Mouse (Mus musculus): ENCODE measurements around the gene Uevld.

Uevld gene

GRCm38 (mm10) chr7:46969898-46970297 is 11.6 kb upstream of the Uevld start:
- WGBS: 91% methylated on average over 4 of the region's 4 CpGs

- WGBS: 89% methylated on average over 7 of the region's 7 CpGs
Measured at GRCm38 (mm10) chr7:46964070-46964469, 5.7 kb upstream of the Uevld start.

GRCm38 (mm10) chr7:46962806-46963618 is 4.7 kb upstream of the Uevld start:
- WGBS: 1% methylated on average over 9 of the region's 9 CpGs

DNA sequence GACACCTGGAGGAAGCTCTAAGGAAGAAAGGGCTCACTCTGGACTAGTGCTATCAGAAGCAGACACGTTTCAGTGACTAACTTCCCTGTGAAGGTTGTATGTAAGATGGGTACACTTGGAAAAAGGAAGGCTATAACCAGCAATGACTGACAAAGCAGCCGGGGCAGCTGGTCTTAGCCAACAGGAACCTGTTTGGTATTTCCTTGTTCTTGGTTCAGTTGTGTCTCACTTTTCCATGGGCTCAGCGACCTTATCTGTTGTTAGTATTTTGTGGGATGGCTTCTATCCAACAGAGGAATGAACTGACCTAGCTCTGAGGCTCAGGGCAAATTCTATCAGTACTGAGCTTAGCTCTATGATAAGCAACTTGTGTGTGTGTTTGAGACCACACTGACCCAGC is 2.7 kb upstream of the Uevld start:
- 79% methylated on average over 3 of the region's 3 CpGs for WGBS

GRCm38 (mm10) chr7:46958853-46959252 is 526 bp upstream of the Uevld start:
- 5% methylated on average over 9 of the region's 9 CpGs for WGBS

GRCm38 (mm10) chr7:46935847-46936246 is 22.5 kb downstream of the Uevld start:
- 28% methylated on average over 4 of the region's 4 CpGs for WGBS

DNA sequence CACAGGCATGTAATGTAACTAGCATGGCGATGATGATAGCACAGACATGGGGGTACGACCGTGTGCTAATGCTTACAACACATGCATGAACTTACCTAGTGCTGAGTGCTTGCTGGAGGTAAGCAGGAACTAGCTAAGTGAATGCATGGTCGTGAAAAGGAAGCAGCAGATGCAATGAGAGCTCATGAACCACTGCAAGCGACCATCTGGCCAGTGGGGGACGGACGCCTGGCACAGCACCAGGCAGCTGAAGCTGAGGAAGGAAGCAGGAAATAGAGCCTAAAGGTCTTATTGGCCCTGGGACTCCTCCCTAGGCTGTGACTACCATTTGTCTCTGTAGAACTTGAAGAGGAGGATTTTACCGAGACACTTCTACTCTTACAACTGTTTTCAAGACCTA is 23.5 kb downstream of the Uevld start:
- 75% methylated on average over 8 of the region's 8 CpGs for WGBS

DNA sequence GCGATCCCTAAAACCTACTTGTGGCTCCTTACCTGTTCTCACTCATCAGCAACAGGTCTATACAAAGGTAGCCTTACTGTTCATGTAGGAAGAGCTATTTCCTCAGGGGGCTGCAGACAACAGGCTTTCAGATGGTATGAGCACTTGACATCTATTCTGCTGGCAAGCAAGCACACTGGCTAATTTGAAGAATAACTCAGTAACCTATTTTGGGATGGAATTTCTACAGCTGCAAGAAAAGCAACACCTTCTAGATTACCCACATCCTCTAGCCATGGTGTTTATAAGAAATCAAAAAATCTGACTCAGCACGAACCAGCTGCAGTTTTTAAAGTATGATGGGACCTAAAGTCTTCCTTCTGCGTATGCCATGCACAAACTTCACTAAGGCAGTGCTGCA is 27.0 kb downstream of the Uevld start:
- 84% methylated on average over 3 of the region's 3 CpGs for WGBS

GRCm38 (mm10) chr7:46928291-46928690 is 30.0 kb downstream of the Uevld start:
- WGBS: 87% methylated on average over 5 of the region's 5 CpGs

DNA sequence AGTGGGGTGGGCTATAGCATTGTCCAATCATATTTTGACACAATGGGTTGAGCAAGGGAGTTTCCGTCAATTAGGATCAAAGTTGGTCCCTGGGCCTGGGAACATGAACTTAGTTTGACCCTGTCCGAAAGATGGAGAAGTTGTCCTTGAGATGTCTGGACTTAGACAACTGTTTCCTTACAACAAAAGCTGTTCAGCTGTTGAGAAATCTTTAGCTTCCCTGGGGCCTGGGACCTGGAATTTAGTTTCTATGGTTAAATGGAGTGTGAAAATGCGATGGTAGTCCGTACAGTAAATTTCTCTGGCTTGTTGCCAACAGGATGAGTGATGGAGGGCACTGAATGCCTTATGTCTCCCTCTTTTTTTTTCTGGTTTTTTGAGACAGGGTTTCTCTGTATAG is 36.3 kb downstream of the Uevld start:
- WGBS: 71% methylated on average over 4 of the region's 4 CpGs

- WGBS: under 1% methylated on average over 71 of the region's 75 CpGs
Measured at GRCm38 (mm10) chr7:46919551-46920176, 38.7 kb downstream of the Uevld start, which contains the start of gene Tsg101. Gene Tsg101 (minus strand): TSS chr7:46919969.

DNA sequence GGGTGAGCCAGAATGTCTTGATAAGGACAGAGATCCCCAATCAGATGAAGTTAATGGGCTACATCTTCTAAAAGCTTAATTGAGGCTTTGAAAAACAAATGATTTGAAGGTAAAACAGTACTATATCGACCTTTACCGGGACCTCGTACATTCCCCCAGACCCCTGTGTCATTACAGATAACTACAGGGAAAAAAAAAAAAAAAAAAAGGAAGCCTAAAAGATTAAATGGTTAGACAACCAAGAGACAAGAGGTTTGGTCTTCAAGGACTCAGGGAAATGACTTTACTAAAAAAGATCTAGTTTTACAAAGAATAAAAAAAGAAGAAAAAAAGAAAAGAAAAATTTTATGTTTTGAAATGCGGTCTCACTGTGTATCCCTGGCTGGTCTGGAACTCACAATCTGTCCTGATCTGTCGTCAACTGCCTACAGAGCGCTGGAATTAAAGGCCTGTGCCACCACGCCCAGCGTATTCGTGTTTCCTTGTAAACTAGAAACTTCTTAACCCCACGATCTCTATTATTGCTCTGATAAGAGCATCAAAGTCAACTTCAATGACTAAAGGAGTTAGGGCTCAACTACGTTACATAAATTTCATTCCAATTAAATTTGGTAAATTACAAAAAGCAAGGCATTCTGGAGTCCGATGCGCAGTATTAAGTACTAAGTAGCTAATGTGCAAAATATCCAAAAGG is 39.5 kb downstream of the Uevld start:
- WGBS: 17% methylated on average over 13 of the region's 13 CpGs

DNA sequence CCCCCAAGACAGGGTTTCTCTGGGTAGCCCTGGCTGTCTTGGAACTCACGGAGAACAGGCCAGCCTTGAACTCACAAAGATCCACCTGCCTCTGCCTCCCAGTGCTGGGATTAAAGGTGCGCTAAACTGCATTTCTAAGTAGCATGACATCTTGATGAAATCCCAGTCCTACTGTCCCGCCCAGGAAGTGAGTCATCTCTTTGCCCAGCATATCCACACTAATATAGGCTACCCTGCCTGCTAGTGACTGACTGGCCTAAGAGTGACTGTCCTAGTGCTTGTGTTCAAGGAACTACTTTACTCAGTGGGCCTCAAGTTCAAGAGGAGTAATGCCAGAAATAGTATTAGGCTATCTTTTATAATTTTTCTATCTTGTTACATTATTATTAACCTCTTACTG is 42.0 kb downstream of the Uevld start:
- WGBS: 96% methylated on average over 3 of the region's 3 CpGs

DNA sequence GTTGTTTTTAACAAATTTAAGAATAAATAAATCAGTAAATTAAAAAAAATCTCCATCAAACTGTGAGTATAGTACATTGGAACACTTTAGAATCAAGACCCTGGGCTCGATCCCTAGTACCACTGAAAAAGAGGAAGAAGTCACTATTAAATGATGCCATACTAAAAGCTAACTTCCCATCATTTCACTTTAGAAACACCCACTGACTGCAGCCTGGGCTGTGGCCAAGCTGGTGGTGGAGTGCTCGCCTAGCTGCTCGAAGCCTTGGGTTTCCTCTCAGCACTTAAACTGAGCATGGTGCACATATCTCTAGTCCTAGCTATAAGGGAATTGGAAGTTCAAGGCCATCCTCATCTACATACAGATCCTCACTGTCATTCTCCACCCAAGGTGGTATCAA is 47.1 kb downstream of the Uevld start:
- 66% methylated on average over 3 of the region's 3 CpGs for WGBS

DNA sequence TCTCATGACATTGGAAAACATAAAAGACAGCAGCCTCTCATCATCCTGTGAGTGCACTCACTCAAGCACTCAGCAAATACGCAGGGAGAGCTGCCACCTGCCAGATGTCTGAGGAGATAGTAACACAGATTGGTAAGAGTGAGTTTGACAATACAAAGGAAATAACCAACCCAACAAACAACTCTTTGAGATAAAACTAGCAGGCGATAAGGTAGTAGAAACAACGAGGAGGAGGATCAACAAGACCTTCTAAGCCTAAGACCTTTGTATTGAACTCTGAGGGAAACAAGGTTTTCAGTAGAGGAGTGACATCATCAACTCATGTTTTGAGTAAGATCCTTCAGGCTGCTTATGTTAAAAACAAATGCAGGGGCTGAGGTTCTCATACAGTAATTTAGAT is 59.0 kb downstream of the Uevld start:
- 79% methylated on average over 3 of the region's 3 CpGs for WGBS

DNA sequence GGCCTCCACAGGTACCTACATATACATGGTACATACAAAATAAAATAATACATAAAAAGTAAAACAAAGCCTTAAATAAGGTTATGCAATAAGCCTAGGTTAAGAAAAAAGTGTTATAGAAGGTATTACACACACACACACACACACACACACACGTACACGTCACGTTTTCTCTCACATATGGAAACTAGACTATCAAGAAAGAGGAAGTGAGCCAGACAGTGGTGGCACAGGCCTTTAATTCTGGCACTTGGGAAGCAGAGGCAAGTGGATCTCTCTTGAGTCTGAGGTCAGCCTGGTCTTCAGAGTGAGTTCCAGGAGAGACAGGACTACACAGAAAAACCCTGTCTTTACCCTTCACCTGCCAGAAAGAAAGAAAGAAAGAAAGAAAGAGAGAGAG is 62.8 kb downstream of the Uevld start:
- 87% methylated on average over 3 of the region's 3 CpGs for WGBS

DNA sequence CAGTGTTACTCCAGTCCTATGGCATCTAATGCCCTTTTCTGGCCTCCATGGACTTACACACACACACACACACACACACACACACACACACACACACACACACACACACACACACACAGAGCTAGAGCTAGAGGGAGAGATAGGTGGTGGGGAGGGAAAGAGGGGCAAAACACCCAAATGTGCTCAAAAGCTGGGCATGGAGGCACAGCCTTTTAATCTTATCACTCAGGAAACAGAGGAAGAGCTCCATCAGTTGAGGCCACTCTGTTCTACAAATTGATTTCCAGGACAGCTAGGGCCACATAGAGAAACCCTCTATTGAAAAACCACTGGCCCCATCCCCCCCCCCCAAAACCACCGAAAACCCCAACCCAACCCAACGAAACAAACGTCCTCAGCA is 75.0 kb downstream of the Uevld start:
- 91% methylated on average over 3 of the region's 3 CpGs for WGBS

GRCm38 (mm10) chr7:46881941-46882340 is 76.4 kb downstream of the Uevld start:
- WGBS: 75% methylated on average over 8 of the region's 8 CpGs

DNA sequence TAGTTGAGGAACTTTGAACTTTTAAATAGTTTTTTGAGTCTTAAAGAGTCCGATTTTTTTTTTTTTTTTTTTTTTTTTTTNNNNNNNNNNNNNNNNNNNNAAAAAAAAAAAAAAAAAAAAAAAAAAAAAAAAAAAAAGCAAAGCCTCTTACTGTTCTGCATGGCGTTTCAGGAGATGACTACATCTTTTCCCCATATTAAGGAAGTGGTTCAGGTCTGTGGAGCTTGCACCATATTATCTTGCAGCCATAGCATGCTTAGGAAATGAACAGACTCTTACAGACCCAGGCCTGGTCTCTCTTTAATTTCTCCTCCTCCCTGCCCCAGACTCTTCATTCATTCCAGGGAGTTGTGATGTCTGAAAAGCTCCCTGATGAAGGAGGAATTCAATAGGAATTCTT is 77.3 kb downstream of the Uevld start:
- 80% methylated on average over 2 of the region's 2 CpGs for WGBS

DNA sequence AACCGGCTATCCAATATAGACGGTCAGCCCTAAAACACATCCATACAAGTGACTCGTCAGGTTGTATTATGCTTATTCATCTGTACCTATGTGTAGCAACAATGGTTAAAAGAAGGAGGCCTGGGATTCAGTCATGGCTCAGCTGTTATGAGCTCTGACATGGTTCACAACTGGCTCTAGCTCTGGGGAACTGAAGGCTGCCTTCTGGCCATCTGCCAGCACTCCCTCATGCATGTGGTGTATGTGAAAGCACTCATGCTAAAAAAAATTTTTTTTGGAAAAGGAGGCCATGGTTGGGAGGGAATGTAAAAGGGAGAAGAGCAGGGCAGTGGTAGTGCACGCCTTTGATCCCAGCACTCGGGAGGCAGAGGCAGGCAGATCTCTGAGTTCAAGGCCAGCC is 78.5 kb downstream of the Uevld start:
- WGBS: 96% methylated on average over 5 of the region's 5 CpGs

- WGBS: 79% methylated on average over 6 of the region's 6 CpGs
Measured at GRCm38 (mm10) chr7:46877255-46877654, 81.1 kb downstream of the Uevld start.

DNA sequence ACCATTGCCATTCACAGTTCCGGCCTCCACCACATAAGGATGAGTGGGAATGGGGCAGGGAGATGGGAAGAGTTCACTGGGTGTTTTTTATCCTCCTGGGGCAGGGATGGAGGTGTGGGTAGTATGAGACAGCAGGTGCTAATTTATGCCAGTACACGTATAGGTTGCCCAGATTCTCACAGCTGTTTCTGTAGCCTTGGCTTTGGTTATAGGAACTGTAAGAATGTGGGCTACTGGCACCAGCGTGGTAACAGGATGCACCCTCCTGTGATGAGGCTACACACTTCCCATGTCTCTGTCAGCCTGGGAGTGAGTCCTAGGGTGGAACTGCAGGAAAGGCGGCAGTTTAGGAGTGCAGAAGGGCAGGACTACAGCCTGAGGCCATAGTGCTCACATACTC is 81.5 kb downstream of the Uevld start:
- 36% methylated on average over 4 of the region's 4 CpGs for WGBS
